Mouse (Mus musculus) kidney, adult 2 months (tissue): ENCODE measurements at regions not wholly inside any gene's neighbourhood (a gene's known extent, or its start where the extent isn't known, plus 50 kb on each side); places are given as distances from the start of the nearest gene placed in this dataset.

Source experiments
- CTCF ChIP-seq: fragments of 200-500 bp; conservative IDR thresholded peaks from 2 replicates; pipeline ENCODE4 v1.5.1; 2011; ENCODE audit warnings: low read depth, mild to moderate bottlenecking, control low read depth, low read length, moderate library complexity, mixed read lengths; ENCODE audit not compliant: insufficient read depth, insufficient read length
- POLR2A ChIP-seq: fragments of 200-500 bp; IDR thresholded peaks from one replicate; pipeline ENCODE4 v1.6.1; 2011; ENCODE audit warnings: low read depth, low read length, control low read depth

DNA sequence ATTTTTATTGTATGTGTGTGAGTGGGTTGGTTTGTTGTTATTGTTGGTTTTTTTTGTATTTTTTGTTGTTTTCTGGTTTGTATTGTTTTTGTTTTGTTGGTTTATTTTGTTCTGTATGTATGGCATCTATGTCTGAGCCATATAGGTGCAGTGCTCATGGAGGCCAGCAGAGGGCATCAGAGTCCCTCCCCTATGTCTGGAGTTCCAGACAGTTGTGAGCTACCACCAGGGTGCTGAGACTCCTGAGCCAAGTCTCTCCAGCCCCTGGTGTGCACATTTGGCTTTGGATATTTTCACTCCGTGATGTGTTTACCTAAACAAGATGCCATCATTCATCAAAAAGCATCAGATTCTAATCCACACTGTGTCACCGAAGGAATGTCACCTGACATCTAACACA is 59.2 kb upstream of the Nudt7 start:
- TF ChIP-seq CTCF (peak; percentile 80), POLR2A (no peak)
